Mouse (Mus musculus) activated CD4-positive, CD25-positive, alpha-beta regulatory T cell (primary cell): Measurements from ENCODE around the gene Usp20. TPM values are rescaled to one million over a fixed set of nuclear protein-coding genes. Genes with fewer than 3 reads are reported as not detected.

Source experiments
- polyA plus RNA-seq, 2 experiments: library from polyadenylated mRNA; unstranded; fragments of 100-300 nt; shearing (Covaris generic); gene quantifications; one replicate each; pipeline ENCODE4 v1.2.1; 2017

Usp20 gene
- polyA plus RNA-seq: 10 to 100 TPM; 21.6 to 35.7 TPM

DNA sequence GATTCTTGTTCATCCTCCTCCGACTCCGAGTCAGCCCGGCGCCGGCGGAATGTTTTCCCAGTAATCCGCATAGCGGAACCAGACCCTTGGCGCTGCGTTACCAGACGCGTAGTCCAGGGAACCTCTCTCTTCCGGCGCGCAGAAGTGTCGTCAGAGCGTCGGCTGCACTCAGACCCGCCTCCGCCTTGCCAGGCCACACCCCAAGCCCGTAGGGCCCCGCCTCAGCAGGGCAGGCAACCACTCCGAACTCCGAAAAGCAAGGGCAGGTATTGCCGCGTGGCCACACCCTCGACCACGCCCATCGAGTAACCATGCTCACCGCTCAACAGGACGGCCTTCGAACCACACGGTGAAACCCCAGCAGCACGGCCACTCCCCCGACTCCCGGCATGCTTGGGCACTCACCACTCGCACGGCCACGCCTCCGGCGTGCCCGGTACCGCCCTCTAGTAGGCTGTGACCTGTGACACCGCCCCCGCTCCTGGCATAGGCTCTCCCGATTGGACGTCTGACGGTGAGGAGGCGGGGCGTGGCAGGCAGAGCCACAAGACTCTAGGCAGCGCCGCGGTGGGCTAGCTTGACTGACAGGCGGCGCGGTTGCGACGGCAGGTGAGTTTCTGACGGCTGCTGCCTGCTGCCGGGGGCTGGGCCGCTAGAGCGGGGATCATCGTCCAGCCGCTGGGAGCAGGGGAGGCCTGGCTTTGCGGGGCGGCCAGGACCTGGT, at the start of gene Usp20, which contains the start of gene BC005624:
Usp20 (plus strand) TSS at position 490 of the 724 bp plus-strand sequence.
BC005624 (minus strand) TSS at position 412 of the 724 bp plus-strand sequence.

DNA sequence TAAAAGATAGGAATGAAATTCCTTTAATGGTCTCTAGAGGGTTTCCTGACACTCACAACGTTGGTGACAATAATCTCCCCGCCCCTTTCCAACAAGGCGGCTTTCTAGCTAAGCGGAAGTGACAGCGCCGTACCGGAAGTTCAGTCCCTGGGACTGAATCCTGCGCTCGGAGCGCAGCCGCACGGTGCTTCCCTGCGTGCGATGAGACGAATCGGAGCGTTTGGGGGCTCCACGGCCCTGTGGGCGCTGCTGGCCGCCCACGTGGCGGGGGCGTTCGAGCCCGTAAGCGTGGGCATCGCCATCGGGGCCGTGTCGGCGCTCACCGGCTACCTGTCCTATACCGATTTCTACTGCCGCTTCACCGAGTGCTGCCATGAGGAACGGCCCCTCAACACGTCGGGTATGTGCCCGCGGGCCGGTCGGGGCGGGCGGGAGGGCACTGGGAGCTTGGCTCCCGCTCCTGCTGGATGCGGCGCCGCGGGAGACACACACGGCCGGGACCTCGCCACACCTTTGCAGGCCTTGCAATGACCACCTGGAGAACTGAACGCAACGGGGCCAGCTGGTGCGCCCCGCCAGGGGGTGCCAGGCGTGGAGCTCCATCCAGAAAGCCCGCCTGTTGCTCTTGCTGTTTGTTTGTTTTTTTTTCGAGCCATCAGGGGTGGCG, 29.1 kb upstream of the Usp20 start, which contains the start of gene Tor1b:
Tor1b (plus strand) TSS at position 136 of the 667 bp plus-strand sequence.

DNA sequence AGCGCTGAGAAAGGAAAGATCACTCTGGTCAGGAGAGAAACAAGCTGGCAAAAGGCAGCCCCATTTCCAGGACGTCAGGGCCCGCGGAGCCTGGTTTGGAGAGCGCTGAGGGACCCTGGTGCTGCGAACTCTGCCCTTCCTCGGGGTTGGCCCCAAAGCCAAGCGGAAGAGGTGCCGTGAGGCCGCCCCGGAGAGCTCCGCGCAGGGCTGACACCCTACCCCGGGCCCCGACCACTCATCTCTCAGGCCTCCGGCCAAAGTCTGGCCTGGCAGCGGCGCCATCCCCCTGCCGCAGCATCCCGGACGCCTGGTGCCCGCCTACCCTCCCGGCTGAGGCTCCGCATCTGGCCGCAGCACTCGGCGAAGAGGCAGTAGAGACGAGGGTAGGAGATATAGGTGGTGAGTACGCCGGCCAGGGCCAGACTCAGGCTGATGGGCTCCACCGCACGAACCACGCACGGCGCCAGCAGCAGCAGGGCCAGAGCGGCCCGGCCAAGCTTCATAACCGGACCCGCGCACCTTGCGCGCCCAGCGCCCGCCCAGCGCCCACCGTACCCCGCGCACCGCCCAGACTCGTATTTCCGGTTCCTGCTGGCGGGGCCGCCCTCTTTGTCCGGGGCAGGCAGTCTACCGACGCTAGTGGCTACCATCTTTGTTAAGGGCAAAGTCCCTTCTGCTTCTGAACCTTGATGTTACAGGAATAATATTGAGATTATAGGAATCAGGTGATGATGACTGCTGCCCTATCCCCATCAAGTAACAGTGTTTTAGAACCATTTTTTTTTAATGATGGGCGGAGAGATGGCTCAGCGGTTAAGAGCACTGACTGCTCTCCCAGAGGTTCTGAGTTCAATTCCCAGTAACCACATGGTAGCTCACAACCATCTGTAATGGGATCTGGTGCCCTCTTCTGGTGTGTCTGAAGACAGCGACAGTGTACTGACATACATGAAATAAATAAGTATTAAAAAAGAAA, 14.4 kb upstream of the Usp20 start, which contains the start of gene Tor1a:
Tor1a (minus strand) TSS at position 582 of the 976 bp plus-strand sequence.

Other genes with a start within 250 kb of the Usp20 start
- gene 1700001O22Rik, start 178.6 kb upstream of the Usp20 start, polyA plus RNA-seq: 1 to 10 TPM; 1.8 to 4.0 TPM
- 10 to 100 TPM; 27.0 to 37.2 TPM for gene Ntmt1, start 174.5 kb upstream of the Usp20 start, polyA plus RNA-seq
- gene Asb6, start 151.9 kb upstream of the Usp20 start, polyA plus RNA-seq: 10 to 100 TPM; 47.6 to 57.3 TPM
- not detected for gene Prrx2, start 147.3 kb upstream of the Usp20 start, polyA plus RNA-seq
- gene Ptges, start 52.4 kb upstream of the Usp20 start, polyA plus RNA-seq: under 1 TPM in 1 of 2 experiments, not detected in 1; 0.59 TPM
- gene Tor1b, start 29.3 kb upstream of the Usp20 start, polyA plus RNA-seq: 10 to 100 TPM; 16.7 to 27.7 TPM
- 10 to 100 TPM; 85.3 to 92.4 TPM for gene Tor1a, start 14.3 kb upstream of the Usp20 start, polyA plus RNA-seq
- 10 to 100 TPM; 59.7 to 61.9 TPM for gene BC005624, start 78 bp upstream of the Usp20 start, polyA plus RNA-seq
- 100 to 1,000 TPM in 1 of 2 experiments, 10 to 100 TPM in 1; 93.4 to 165 TPM for gene Fnbp1, start 159.7 kb downstream of the Usp20 start, polyA plus RNA-seq
- 10 to 100 TPM; 45.6 to 75.9 TPM for gene Gpr107, start 170.0 kb downstream of the Usp20 start, polyA plus RNA-seq